Mouse (Mus musculus) E14TG2a.4 (cell line): ENCODE results near the gene Gm9837.

Experiments used
- CTCF ChIP-seq: conservative IDR thresholded peaks from 2 replicates; pipeline ENCODE4 v1.5.1; 2014; ENCODE audit warnings: low read length
- NANOG ChIP-seq: IDR thresholded peaks from 2 replicates; pipeline ENCODE4 v1.6.1; 2014; ENCODE audit warnings: borderline replicate concordance, low read length, mixed read lengths
- POU5F1 ChIP-seq: IDR thresholded peaks from 2 replicates; pipeline ENCODE4 v1.6.1; 2014; ENCODE audit warnings: low read length, borderline replicate concordance

GRCm38 (mm10) chr11:53463551-53464424 lies 6.5 kb downstream of the Gm9837 start:
- no peak for TF ChIP-seq CTCF
- TF ChIP-seq NANOG, result no peak
- TF ChIP-seq POU5F1, result no peak
